Mouse (Mus musculus) liver, adult 2 months (tissue): ENCODE data around the gene Gm11992.

Experiments
- CTCF ChIP-seq: fragments of 200-500 bp; IDR thresholded peaks from 2 replicates; pipeline ENCODE4 v1.5.1; 2011; ENCODE audit warnings: low read depth, low read length, control low read depth
- POLR2A ChIP-seq: fragments of 200-500 bp; IDR thresholded peaks from 2 replicates; pipeline ENCODE4 v1.6.1; 2011; ENCODE audit warnings: low read length, control low read depth; ENCODE audit not compliant: insufficient read depth; ENCODE audit errors: extremely low read depth

GRCm38 (mm10) chr11:9018491-9019267 lies 29.7 kb upstream of the Gm11992 start:
- TF ChIP-seq CTCF (no peak), POLR2A (no peak)
